Mouse (Mus musculus) embryonic facial prominence, embryonic 14.5 days (tissue): ENCODE data around the gene Slc9a9. TPM values are rescaled to one million over a fixed set of nuclear protein-coding genes. Genes with fewer than 3 reads are reported as not detected.

Experiments used
- ATAC-seq: fragments of 200-750 bp; cut with Nextera tagmentation; 2 replicates; pipeline ENCODE4 v1.8.0; 2017; ENCODE audit warnings: low read depth, moderate number of reproducible peaks, moderate TSS enrichment
- DNase-seq: peaks from one replicate; pipeline ENCODE4 v3.0.0-alpha.2; 2015; ENCODE audit warnings: low spot score
- H3K27ac ChIP-seq: fragments of 300-500 bp; sonication (generic); replicated peaks from 2 replicates; pipeline ENCODE4 v1.5.1; 2014; ENCODE audit warnings: low read depth, mild to moderate bottlenecking, low read length, moderate library complexity
- H3K27me3 ChIP-seq: fragments of 300-500 bp; sonication (generic); replicated peaks from 2 replicates; pipeline ENCODE4 v1.6.1; 2014; ENCODE audit warnings: low read length; ENCODE audit not compliant: control insufficient read depth, insufficient read depth
- H3K36me3 ChIP-seq: fragments of 300-500 bp; sonication (generic); 2 replicates; pipeline ENCODE4 v1.6.1; 2014; ENCODE audit warnings: low read length, mixed read lengths; ENCODE audit not compliant: control insufficient read depth, insufficient read depth
- H3K4me1 ChIP-seq: fragments of 300-500 bp; sonication (generic); 2 replicates; pipeline ENCODE4 v1.6.1; 2014; ENCODE audit warnings: antibody characterized with exemption, low read length; ENCODE audit not compliant: control insufficient read depth, insufficient read depth
- H3K4me2 ChIP-seq: fragments of 300-500 bp; sonication (generic); 2 replicates; pipeline ENCODE4 v1.6.1; 2014; ENCODE audit warnings: low read depth, mild to moderate bottlenecking, low read length, moderate library complexity, mixed read lengths
- H3K4me3 ChIP-seq: fragments of 300-500 bp; sonication (generic); 2 replicates; pipeline ENCODE4 v1.5.1; 2014; ENCODE audit warnings: low read depth, mild to moderate bottlenecking, low read length
- H3K9ac ChIP-seq: fragments of 300-500 bp; sonication (generic); 2 replicates; pipeline ENCODE4 v1.6.1; 2014; ENCODE audit warnings: low read depth, mild to moderate bottlenecking, low read length, moderate library complexity, mixed read lengths
- H3K9me3 ChIP-seq: fragments of 300-500 bp; sonication (generic); 2 replicates; pipeline ENCODE4 v1.6.1; 2016; ENCODE audit warnings: low read length; ENCODE audit not compliant: control insufficient read depth
- WGBS: fragments of 180-500 bp; shearing (Covaris S2); extraction: QIAGEN DNeasy Blood & Tissue Kit; methylation state at CpG from one replicate; pipeline ENCODE4 v1.1.7; 2014; 5-methylcytosine and 5-hydroxymethylcytosine counted together
- polyA plus RNA-seq: library from polyadenylated mRNA; unstranded; fragments of >200 nt; fragmentation: Nextera tagmentation; extraction: Ambion mirVana; gene quantifications from 2 replicates; pipeline ENCODE4 v1.2.1, GENCODE M21; 2014

The Slc9a9 gene
- polyA plus RNA-seq, 1 experiment from 2014 or later, result 6.5 TPM

DNA sequence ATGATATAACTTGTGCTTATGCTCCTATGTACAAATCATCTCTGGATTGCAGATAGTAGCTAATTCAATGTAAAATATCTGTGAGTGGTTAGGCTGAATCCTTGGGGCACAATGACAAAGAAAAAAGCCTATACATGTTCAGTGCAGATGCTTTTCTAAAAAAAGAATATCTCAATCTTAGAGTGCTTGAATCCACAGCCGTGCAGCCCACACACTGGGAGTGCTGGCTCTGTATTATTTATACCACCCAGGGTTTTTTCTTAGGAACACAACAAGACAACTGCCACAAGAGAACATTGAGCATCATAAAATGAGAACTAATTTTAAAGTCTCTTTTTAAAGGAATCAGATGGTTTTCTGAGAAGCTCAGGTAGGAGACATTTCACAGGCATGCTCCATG, 19.7 kb upstream of the Slc9a9 start:
- Histone ChIP-seq H3K4me1 (no peaks in the 10 kb centered on the region), H3K9ac (no peak overlapping the region)
- WGBS, result 78% methylated on average over 1 of the region's 1 CpGs

GRCm38 (mm10) chr9:94653198-94653597, 16.5 kb upstream of the Slc9a9 start:
- WGBS, result 86% methylated on average over 6 of the region's 6 CpGs
- no peak overlapping the region for H3K9ac ChIP-seq
- no peaks in the 10 kb centered on the region for H3K4me1 ChIP-seq
- H3K4me3 ChIP-seq, result no peak overlapping the region
- no peak overlapping the region for H3K4me2 ChIP-seq
- H3K27ac ChIP-seq, result no peak overlapping the region
- ATAC-seq, result no peak
- H3K9me3 ChIP-seq, result no peaks in the 10 kb centered on the region
- H3K36me3 ChIP-seq, result no peaks in the 10 kb centered on the region
- H3K27me3 ChIP-seq, result no peaks in the 10 kb centered on the region
- no peak for DNase-seq

More for the DNA sequence above, 19.7 kb upstream of the Slc9a9 start:
- H3K36me3 ChIP-seq, result no peaks in the 10 kb centered on the region
- no peak overlapping the region for H3K4me2 ChIP-seq
- ATAC-seq, result no peak
- no peaks in the 10 kb centered on the region for H3K27me3 ChIP-seq
- H3K9me3 ChIP-seq, result no peaks in the 10 kb centered on the region
- DNase-seq, result no peak
- H3K27ac ChIP-seq, result no peak overlapping the region
- H3K4me3 ChIP-seq, result no peak overlapping the region

DNA sequence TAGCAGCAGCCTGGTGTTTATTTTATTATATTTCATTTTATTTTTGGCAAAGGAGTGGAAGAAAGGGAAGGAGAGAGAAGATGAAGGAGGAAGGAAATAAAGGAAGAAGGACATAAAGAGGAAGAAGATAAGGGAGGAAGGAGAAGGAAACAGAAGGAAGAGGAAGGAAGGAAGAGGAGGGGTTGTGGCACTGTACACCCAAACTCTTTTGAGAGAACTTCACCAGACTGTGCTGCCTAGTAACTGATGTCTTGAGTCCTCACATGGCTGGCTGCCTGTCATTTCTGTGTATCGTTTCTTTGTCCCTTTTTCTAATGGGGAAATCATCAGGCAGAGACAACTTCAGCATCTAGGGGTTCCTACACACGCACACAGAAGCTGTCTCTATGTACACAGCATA, 15.9 kb upstream of the Slc9a9 start:
- H3K9ac ChIP-seq, result no peak overlapping the region
- H3K4me3 ChIP-seq, result no peak overlapping the region
- DNase-seq (no peak), ATAC-seq (no peak)
- H3K9me3 ChIP-seq, result no peaks in the 10 kb centered on the region
- no peak overlapping the region for H3K4me2 ChIP-seq
- H3K27me3 ChIP-seq, result no peaks in the 10 kb centered on the region
- H3K27ac ChIP-seq, result no peak overlapping the region
- H3K36me3 ChIP-seq, result no peaks in the 10 kb centered on the region
- H3K4me1 ChIP-seq, result no peaks in the 10 kb centered on the region
- WGBS, result 74% methylated on average over 2 of the region's 2 CpGs

DNA sequence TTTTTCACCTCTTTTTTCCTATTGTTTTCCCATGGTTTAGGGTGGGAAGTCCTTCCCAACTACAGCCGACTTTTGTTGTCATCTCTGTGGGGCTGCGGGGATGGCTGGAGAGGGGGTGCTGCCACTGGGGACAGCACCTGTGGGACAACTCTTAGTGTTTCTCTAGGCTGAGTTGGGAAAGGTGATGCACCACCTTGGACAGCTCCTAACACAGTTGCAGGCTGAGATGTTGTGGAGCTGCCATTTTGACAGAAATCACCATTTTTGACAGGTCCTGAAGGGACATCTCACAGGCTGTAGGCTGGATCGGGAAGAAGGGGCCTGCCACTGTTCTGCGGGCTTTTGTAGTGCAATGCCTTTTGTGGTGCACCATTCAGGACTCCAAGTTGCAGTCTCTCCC, 13.4 kb upstream of the Slc9a9 start:
- WGBS, result 75% methylated on average over 4 of the region's 4 CpGs
- Histone ChIP-seq H3K4me1 (no peaks in the 10 kb centered on the region), H3K4me2 (no peak overlapping the region), H3K9me3 (no peaks in the 10 kb centered on the region), H3K4me3 (no peak overlapping the region), H3K27me3 (no peaks in the 10 kb centered on the region), H3K27ac (no peak overlapping the region), H3K36me3 (no peaks in the 10 kb centered on the region), H3K9ac (no peak overlapping the region)
- DNase-seq, result no peak
- ATAC-seq, result no peak

- H3K4me2 ChIP-seq, result no peak overlapping the region
- WGBS, result 61% methylated on average over 3 of the region's 3 CpGs
- H3K4me1 ChIP-seq, result no peaks in the 10 kb centered on the region
- no peak overlapping the region for H3K4me3 ChIP-seq
- ATAC-seq (peak; percentile 76), DNase-seq (peak; percentile 56)
- H3K9me3 ChIP-seq, result no peaks in the 10 kb centered on the region
- H3K9ac ChIP-seq, result no peak overlapping the region
- H3K36me3 ChIP-seq, result no peaks in the 10 kb centered on the region
- no peaks in the 10 kb centered on the region for H3K27me3 ChIP-seq
- no peak overlapping the region for H3K27ac ChIP-seq
Observed at GRCm38 (mm10) chr9:94659401-94660152, 10.1 kb upstream of the Slc9a9 start.

DNA sequence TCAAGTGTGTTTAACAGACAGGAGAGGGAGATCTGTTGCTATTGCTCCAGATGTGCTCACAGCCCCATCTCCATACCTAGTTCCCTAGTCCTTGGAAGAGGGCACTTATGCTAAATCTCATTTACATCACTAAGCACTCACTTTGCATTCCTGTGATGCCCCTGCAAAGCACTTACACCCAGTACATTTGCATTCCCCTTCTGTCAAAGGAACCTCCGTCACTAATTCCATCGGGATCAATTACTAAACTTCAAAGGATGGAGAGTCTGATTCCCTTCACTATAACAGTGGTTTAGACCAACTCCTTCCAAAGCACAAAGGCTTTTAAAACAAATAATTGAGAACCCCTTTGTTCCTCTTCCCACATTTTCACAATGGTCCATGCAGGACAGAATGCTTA, 7.9 kb upstream of the Slc9a9 start:
- no peaks in the 10 kb centered on the region for H3K9me3 ChIP-seq
- H3K9ac ChIP-seq, result no peak overlapping the region
- DNase-seq (no peak), ATAC-seq (no peak)
- H3K27ac ChIP-seq, result no peak overlapping the region
- H3K36me3 ChIP-seq, result no peaks in the 10 kb centered on the region
- no peak overlapping the region for H3K4me2 ChIP-seq
- no peaks in the 10 kb centered on the region for H3K27me3 ChIP-seq
- no peak overlapping the region for H3K4me3 ChIP-seq
- WGBS, result 8% methylated on average over 2 of the region's 2 CpGs
- H3K4me1 ChIP-seq, result no peaks in the 10 kb centered on the region

GRCm38 (mm10) chr9:94665248-94665647, 4.5 kb upstream of the Slc9a9 start:
- H3K36me3 ChIP-seq, result no peaks in the 10 kb centered on the region
- H3K27me3 ChIP-seq, result no peaks in the 10 kb centered on the region
- peaks cover 7% of the 10 kb centered on the region; the same call in 1 of the 2 replicates for H3K4me1 ChIP-seq
- DNase-seq (no peak), ATAC-seq (no peak)
- H3K4me2 ChIP-seq, result no peak overlapping the region
- no peak overlapping the region for H3K9ac ChIP-seq
- H3K4me3 ChIP-seq, result no peak overlapping the region
- no peaks in the 10 kb centered on the region for H3K9me3 ChIP-seq
- H3K27ac ChIP-seq, result no peak overlapping the region
- whole genome bisulfite sequencing, result 79% methylated on average over 4 of the region's 4 CpGs

- DNase-seq (peak; percentile 86), ATAC-seq (0 out of 2 replicates have a peak, but pooled peaks have one; percentile 16)
- H3K4me2 ChIP-seq, result 0 out of 2 replicates have a peak overlapping the region, but pooled peaks have one; percentile 87
- H3K36me3 ChIP-seq, result no peaks in the 10 kb centered on the region
- no peak overlapping the region for H3K27ac ChIP-seq
- H3K9me3 ChIP-seq, result no peaks in the 10 kb centered on the region
- H3K9ac ChIP-seq, result no peak overlapping the region
- no peaks in the 10 kb centered on the region for H3K27me3 ChIP-seq
- H3K4me3 ChIP-seq, result no peak overlapping the region
- H3K4me1 ChIP-seq, result peaks cover 9% of the 10 kb centered on the region; the same call in 1 of the 2 replicates
- 44% methylated on average over 7 of the region's 7 CpGs for WGBS
Observed at GRCm38 (mm10) chr9:94668589-94668988, 1.1 kb upstream of the Slc9a9 start.

- no peak for DNase-seq
- Histone ChIP-seq H3K9ac (no peak overlapping the region), H3K27me3 (no peaks in the 10 kb centered on the region), H3K27ac (no peak overlapping the region), H3K36me3 (no peaks in the 10 kb centered on the region), H3K4me3 (peak overlapping the region; percentile 49; the same call in 1 of the 2 replicates), H3K4me1 (peaks cover 9% of the 10 kb centered on the region; the same call in 1 of the 2 replicates), H3K9me3 (no peaks in the 10 kb centered on the region), H3K4me2 (peak overlapping the region; percentile 87)
- ATAC-seq, result no peak
Observed at GRCm38 (mm10) chr9:94670704-94671103, 995 bp downstream of the Slc9a9 start.
